Mouse (Mus musculus) erythroblast, adult 5-6 weeks (primary cell): ENCODE results near the gene Cdhr5. TPM values are rescaled to one million over a fixed set of nuclear protein-coding genes. Genes with fewer than 3 reads are reported as not detected.

Experiments
- ATAC-seq: replicated peaks from 2 replicates; pipeline ENCODE4 v1.8.0; 2016; ENCODE audit warnings: moderate number of reproducible peaks, mild to moderate bottlenecking, moderate TSS enrichment, inconsistent platforms; ENCODE audit not compliant: poor library complexity, low FRiP score, severe bottlenecking
- total RNA-seq, 2 experiments: library from RNA; stranded (forward) in 1 of 2; stranded (reverse) in 1 of 2; fragments of 150-400 nt in 1 of 2; fragments of 200-764, 138-1000 nt in 1 of 2; gene quantifications; 2 replicates each; pipeline versions ENCODE4 v1.2.3 to v1.2.4; 2015 to 2017; ENCODE audit warnings: low replicate concordance in 2 of 2

Cdhr5 gene
- total RNA-seq (2015; ENCODE audit: low replicate concordance) (not detected in 2 replicates), total RNA-seq (2017; ENCODE audit: low replicate concordance) (not detected in 2 replicates)

- no peak for ATAC-seq
These were observed at the start of gene Cdhr5 for GRCm38 (mm10) chr7:141276546-141276945. Gene Cdhr5, minus strand, starts transcription at chr7:141276786.

DNA sequence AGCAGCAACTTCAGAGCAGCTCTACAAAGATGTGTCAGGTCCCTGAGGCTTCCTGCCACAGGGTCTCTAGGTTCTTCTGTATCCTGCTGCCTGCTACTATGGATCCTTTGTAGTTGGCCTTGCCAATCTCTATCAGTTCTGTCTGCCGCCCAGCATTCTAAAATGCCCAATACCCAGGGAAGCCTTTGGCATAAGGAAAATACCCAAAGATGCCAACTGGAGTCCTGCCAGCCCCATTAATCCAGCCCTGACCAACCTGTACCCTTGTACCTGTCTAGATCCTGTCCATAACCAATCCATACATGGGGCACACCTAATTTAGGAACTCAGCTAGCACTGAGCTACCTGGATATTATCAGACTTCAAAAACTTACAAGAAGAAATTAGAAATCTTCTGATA is 48.1 kb upstream of the Cdhr5 start:
- no peak for ATAC-seq

DNA sequence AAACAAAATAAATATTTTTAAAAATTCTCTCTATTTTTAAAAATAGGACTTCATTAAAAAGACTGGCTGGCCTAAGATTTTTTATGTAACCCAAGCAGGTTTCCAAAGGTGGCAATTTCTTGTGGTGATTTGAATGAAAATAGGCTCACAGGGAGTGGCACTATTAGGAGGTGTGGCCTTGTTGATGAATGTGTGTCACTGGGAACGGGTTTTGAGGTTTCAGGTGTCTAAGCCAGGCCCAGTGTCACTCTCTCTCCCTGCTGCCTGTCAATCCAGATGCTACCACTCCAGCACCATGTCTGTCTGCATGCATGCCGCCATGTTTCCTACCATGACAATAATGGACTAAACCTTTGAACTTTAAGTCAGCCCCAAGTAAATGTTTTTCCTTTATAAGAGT is 42.9 kb upstream of the Cdhr5 start:
- no peak for ATAC-seq

DNA sequence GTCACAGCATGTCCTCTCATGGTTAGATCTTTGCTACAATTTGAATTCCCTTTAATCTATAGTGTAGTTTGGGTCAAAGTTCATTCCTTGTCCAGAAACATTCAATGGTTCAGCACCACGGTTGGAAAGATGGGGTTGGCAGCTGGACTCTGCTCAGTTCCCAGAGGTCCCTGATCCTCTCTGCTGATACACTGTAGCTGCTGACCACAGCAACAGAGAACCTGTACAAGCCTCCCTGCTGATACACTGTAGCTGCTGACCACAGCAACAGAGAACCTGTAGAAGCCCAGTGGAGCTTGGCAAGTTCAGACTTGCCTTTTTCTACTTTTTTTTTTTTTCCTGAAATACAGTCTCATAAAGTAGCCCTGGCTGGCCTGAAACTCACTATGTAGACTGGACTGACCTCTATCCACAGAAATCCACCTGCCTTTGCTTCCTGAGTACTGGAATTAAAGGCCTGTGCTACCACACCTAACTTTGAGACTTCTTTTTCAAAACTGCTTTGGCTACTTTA is 41.1 kb upstream of the Cdhr5 start:
- ATAC-seq, result no peak

- peak; percentile 73 for ATAC-seq
These were observed 39.4 kb upstream of the Cdhr5 start for GRCm38 (mm10) chr7:141315974-141316373.

GRCm38 (mm10) chr7:141315076-141315475 is 38.5 kb upstream of the Cdhr5 start:
- no peak for ATAC-seq

DNA sequence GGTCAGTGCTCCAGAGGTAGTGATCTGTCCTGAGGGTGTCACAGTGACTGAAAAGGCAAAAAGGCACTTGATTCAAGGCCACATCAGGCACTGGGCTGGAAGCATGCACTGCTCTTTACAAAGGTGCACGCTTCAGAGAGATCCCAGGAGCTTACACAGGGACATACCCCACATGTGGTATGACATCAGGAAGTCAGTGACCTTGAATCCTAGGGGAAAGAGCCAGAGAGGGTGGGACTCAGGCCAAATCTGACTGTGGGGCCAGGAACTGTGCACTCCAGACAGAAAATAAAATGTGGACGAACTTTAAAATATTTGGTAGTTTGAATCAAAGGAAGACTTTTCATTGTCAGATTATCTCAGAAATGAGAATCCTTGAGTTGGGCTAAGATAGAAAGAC is 37.8 kb upstream of the Cdhr5 start:
- ATAC-seq, result no peak

DNA sequence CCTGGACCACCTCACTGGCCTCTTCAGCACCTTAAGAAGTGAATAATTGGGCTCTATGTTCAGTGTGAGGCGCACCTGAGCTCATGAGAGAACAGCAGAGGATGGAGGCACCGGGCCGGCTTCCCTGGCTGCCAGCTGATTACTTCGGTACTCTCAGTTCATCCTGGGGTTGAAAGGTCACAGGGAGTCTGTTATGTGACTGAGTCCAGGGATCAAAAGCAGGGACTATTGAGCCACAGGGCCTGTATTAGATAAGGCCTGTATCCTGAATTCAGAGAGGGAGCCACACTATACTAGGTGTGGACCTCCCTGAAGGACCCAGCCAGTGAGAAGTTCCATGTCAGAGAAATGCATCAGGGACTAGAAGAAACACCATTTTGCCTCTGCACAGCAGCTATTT is 28.0 kb upstream of the Cdhr5 start:
- ATAC-seq, result no peak

GRCm38 (mm10) chr7:141302702-141303268 is 26.2 kb upstream of the Cdhr5 start:
- no peak for ATAC-seq

- no peak for ATAC-seq
These were observed 24.8 kb upstream of the Cdhr5 start for GRCm38 (mm10) chr7:141301386-141301785.

- no peak for ATAC-seq
These were observed 22.6 kb upstream of the Cdhr5 start for GRCm38 (mm10) chr7:141299175-141299574.

DNA sequence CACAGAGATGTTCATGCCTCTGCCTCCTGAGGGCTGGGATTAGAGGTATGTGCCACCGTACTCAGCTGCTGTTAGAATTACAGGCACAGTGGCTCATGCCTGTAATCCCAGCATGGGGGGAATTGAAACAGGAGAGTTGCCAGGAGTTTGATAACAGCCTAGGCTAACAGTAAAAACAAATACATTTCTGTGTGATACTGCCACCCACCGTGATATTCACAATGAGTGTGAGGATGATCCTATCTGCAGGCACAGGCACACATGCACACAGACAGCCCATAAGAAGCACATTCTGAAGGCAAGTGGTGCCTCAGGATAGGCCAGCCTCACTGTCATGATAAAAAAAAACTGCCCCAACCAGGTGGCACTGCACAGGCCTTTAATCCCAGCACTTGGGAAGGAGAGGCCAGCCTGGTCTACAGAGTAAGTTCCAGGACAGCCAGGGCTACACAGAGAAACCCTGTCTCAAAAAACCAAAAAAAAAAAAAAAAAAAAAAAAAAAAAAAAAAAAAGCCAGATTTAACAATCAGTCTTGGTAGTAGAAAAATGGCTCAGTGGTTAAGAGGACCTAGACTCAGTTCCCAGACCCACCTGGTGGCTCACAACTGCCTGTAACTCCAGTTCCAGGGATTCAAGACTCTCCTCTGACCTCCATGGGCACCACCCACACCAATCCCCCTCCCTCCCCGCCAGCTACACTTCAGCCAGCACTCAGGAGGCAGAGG is 21.5 kb upstream of the Cdhr5 start:
- ATAC-seq, result no peak

- no peak for ATAC-seq
These were observed 17.9 kb upstream of the Cdhr5 start for GRCm38 (mm10) chr7:141294479-141294878.

DNA sequence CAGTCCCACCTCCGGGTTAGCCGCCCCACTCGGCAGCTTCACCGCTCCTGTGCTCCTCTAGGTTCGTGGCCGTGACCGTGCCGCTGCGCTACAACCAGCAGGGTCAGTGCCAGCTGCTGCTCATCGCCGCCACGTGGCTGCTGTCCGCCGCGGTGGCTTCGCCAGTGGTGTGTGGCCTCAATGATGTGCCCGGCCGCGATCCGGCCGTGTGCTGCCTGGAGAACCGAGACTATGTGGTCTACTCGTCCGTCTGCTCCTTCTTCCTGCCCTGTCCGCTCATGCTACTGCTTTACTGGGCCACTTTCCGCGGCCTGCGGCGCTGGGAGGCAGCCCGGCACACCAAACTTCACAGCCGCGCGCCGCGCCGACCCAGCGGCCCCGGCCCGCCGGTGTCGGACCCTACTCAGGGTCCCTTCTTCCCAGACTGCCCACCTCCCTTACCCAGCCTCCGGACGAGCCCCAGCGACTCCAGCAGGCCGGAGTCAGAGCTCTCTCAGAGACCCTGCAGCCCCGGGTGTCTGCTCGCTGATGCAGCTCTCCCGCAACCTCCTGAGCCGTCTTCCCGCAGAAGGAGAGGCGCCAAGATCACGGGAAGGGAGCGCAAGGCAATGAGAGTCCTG is 17.4 kb upstream of the Cdhr5 start:
- ATAC-seq, result no peak

DNA sequence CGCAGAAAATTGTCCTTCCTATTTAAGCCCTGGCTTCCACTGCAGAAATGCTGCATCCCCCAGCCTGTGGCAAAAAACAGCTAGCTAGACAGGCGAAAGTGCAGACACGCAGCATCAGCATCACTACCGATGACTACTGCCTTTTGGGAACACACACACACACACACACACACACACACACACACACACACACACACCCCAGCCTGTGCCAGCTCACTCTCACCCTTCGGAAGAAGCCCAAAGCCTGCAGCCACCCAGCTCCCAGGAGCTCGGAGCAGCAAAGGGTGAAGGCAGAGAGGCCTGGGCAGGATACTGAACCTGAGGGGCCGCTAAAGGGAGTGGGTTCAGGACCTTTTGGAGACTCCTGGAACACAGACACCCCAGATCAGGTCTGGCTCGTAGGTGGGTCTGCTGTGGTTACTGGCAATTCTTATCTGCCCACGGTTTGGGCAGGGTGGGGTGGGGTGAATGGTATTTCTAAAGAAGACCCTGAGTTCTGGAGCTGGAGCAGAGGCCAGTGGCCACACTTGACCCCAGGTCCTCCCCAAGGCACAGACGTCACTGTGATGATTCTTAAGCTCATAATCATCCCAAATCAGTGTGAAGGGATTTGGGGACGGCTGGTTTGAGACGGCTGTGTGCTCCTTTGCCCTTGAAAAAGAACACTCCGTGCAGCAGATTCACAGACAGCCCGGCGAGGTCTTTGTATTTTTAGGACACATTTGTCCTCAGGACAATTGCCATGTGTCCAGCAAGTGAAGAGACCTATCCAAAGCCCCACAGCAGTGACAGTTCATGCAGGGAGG is 16.2 kb upstream of the Cdhr5 start:
- no peak for ATAC-seq

DNA sequence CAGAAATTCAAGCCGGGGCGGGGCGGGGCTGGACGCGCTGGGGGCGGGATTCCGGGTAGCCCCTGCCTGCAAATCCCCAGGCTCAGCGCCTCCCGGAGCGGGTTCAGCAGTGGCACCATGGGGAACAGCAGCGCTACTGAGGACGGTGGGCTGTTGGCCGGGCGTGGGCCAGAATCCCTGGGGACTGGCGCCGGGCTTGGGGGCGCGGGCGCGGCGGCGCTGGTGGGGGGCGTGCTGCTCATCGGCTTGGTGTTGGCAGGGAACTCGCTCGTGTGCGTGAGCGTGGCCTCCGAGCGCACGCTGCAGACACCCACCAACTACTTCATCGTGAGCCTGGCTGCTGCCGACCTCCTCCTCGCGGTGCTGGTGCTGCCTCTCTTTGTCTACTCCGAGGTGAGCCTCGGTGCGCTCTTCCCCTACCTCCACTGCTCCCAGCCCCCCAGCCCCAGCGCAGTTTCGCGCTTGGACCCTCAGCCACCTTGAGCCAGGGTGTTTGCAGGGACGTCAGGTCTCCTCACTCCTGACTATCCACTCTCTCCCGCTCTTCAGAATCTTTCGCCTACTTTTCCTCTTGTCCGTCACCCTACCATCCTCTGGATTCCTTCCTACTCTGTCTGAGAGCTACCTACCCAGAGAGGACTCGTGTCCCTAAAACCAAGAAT is 15.5 kb upstream of the Cdhr5 start, which contains the start of gene Drd4:
TSS of gene Drd4 (plus strand) at position 86 of the 662 bp plus-strand sequence.
- no peak for ATAC-seq

- ATAC-seq, result no peak
These were observed 11.5 kb upstream of the Cdhr5 start for GRCm38 (mm10) chr7:141288042-141288441.

GRCm38 (mm10) chr7:141282756-141283155 is 6.2 kb upstream of the Cdhr5 start:
- ATAC-seq, result no peak

- no peak for ATAC-seq
These were observed 4.9 kb upstream of the Cdhr5 start for GRCm38 (mm10) chr7:141281442-141281841.
